Comparison of ENCODE assay signal across 16 mouse cellular contexts in genomic region chr5:111843622-111844239, GRCm38 (mm10).
DNase-seq lines count a peak whose midpoint lies in the region; ATAC-seq lines count a peak whose summit lies in the region.
"Had no signal": no experiment of that assay in that cellular context is flagged by ENCODE, and none has a peak within 500 bp of the region (broad histone marks: within the 10 kb centered on the region; RNA-seq: fewer than 3 reads in every experiment).

No protein-coding gene starts in this region.

- H3K9ac ChIP-seq in neural tube, embryonic 13.5 days: peak overlapping the region; percentile 22; the same call in 1 of the 2 replicates
- no peak overlapping the region for H3K9ac ChIP-seq in neural tube, embryonic 15.5 days (replicated peaks)
- H3K9ac ChIP-seq in forebrain, embryonic 13.5 days: peak overlapping the region; percentile 10
- H3K9ac ChIP-seq in hindbrain, embryonic 14.5 days: 0 out of 2 replicates have a peak overlapping the region, but pooled peaks have one; percentile 11
- H3K9ac ChIP-seq: heart, embryonic 12.5 days; liver, embryonic 13.5 days; lung, embryonic 15.5 days had no signal

- no peak overlapping the region for H3K27ac ChIP-seq in neural tube, embryonic 13.5 days (replicated peaks)
- H3K27ac ChIP-seq in neural tube, embryonic 15.5 days (replicated peaks): no peak overlapping the region
- H3K27ac ChIP-seq in forebrain, embryonic 13.5 days: peak overlapping the region; percentile 96
- peak overlapping the region; percentile 47; the same call in 1 of the 2 replicates for H3K27ac ChIP-seq in hindbrain, embryonic 14.5 days
- H3K27ac ChIP-seq: liver, embryonic 13.5 days; lung, embryonic 15.5 days had no signal

- H3K27me3 ChIP-seq in neural tube, embryonic 13.5 days: peaks cover 21% of the 10 kb centered on the region
- H3K27me3 ChIP-seq in neural tube, embryonic 15.5 days (replicated peaks): peaks cover 12% of the 10 kb centered on the region
- H3K27me3 ChIP-seq in forebrain, embryonic 13.5 days: peaks cover 17% of the 10 kb centered on the region; the same call in 1 of the 2 replicates
- no peaks in the 10 kb centered on the region for H3K27me3 ChIP-seq in hindbrain, embryonic 14.5 days (ENCODE audit: control insufficient read depth, insufficient read depth, low read length)
- H3K27me3 ChIP-seq: lung, embryonic 15.5 days had no signal

- intact Hi-C loops in left cerebral cortex, postnatal 4 days (cut with DNase I): loop anchor here (10.0 kb wide), 1 partner anchor 429 kb away; the partner anchor contains the start of gene Mn1

- DNase-seq in hindbrain, embryonic 14.5 days (ENCODE audit: low spot score): no peak
- no peak for DNase-seq in kidney, adult 8-10 months
- DNase-seq in left cerebral cortex, postnatal 4 days: no peak
- no peak for DNase-seq in T-cell, adult 2 months (ENCODE audit: low spot score)
- DNase-seq: cerebellum, postnatal 10 days; heart, postnatal 36 days; kidney, postnatal 14 days; liver, embryonic 13.5 days; thymus, adult 18-20 months had no signal

- no peaks in the 10 kb centered on the region for H3K9me3 ChIP-seq in neural tube, embryonic 13.5 days
- no peaks in the 10 kb centered on the region for H3K9me3 ChIP-seq in neural tube, embryonic 15.5 days (replicated peaks)
- H3K9me3 ChIP-seq in forebrain, embryonic 13.5 days (replicated peaks): peaks cover 3% of the 10 kb centered on the region; the same call in 1 of the 2 replicates
- H3K9me3 ChIP-seq in hindbrain, embryonic 14.5 days (ENCODE audit: control insufficient read depth, low read length): no peaks in the 10 kb centered on the region
- H3K9me3 ChIP-seq: heart, embryonic 12.5 days; liver, embryonic 13.5 days; lung, embryonic 15.5 days had no signal

- H3K4me2 ChIP-seq in neural tube, embryonic 13.5 days: no peak overlapping the region
- H3K4me2 ChIP-seq in neural tube, embryonic 15.5 days: no peak overlapping the region
- peak overlapping the region; percentile 51 for H3K4me2 ChIP-seq in forebrain, embryonic 13.5 days
- peak overlapping the region; percentile 12; the same call in 1 of the 2 replicates for H3K4me2 ChIP-seq in hindbrain, embryonic 14.5 days (replicated peaks)
- H3K4me2 ChIP-seq: heart, embryonic 12.5 days; liver, embryonic 13.5 days; lung, embryonic 15.5 days had no signal

- ATAC-seq in neural tube, embryonic 13.5 days (ENCODE audit: low read depth): no peak
- ATAC-seq in neural tube, embryonic 15.5 days (ENCODE audit: low FRiP score): no peak
- ATAC-seq in forebrain, embryonic 13.5 days: peak; percentile 91
- ATAC-seq in hindbrain, embryonic 14.5 days (ENCODE audit: low FRiP score): no peak; the same call in 1 of the 2 replicates
- ATAC-seq: intestine, postnatal 0 days had no signal

- 37% methylated on average over 17 of the region's 17 CpGs for WGBS in neural tube, embryonic 13.5 days
- 39% methylated on average over 17 of the region's 17 CpGs for WGBS in neural tube, embryonic 15.5 days
- WGBS in forebrain, embryonic 13.5 days: 14% methylated on average over 17 of the region's 17 CpGs
- 26% methylated on average over 17 of the region's 17 CpGs for WGBS in hindbrain, embryonic 14.5 days

- no peaks in the 10 kb centered on the region for H3K36me3 ChIP-seq in neural tube, embryonic 13.5 days
- H3K36me3 ChIP-seq in neural tube, embryonic 15.5 days: no peaks in the 10 kb centered on the region
- no peaks in the 10 kb centered on the region for H3K36me3 ChIP-seq in forebrain, embryonic 13.5 days (ENCODE audit: poor library complexity, severe bottlenecking)
- H3K36me3 ChIP-seq in hindbrain, embryonic 14.5 days (replicated peaks; ENCODE audit: control insufficient read depth, insufficient read depth): no peaks in the 10 kb centered on the region
- H3K36me3 ChIP-seq: heart, embryonic 12.5 days; liver, embryonic 13.5 days; lung, embryonic 15.5 days had no signal

- no peak overlapping the region for H3K4me3 ChIP-seq in neural tube, embryonic 13.5 days
- H3K4me3 ChIP-seq in neural tube, embryonic 15.5 days (replicated peaks): no peak overlapping the region
- no peak overlapping the region for H3K4me3 ChIP-seq in forebrain, embryonic 13.5 days
- no peak overlapping the region for H3K4me3 ChIP-seq in hindbrain, embryonic 14.5 days (replicated peaks; ENCODE audit: low read length)
- H3K4me3 ChIP-seq: erythroblast, embryonic 14.5 days; heart, embryonic 12.5 days; liver, embryonic 13.5 days; lung, embryonic 15.5 days had no signal

- peaks cover 9% of the 10 kb centered on the region for H3K4me1 ChIP-seq in neural tube, embryonic 13.5 days (replicated peaks)
- peaks cover 12% of the 10 kb centered on the region; the same call in 1 of the 2 replicates for H3K4me1 ChIP-seq in neural tube, embryonic 15.5 days
- H3K4me1 ChIP-seq in forebrain, embryonic 13.5 days: peaks cover 36% of the 10 kb centered on the region
- H3K4me1 ChIP-seq in hindbrain, embryonic 14.5 days (replicated peaks; ENCODE audit: control insufficient read depth, insufficient read depth, low read length): peaks cover 15% of the 10 kb centered on the region; the same call in 1 of the 2 replicates
- H3K4me1 ChIP-seq: heart, embryonic 12.5 days; liver, embryonic 13.5 days had no signal

Comparison
In these comparisons a context has a peak if more than half of its experiments do, and no peak if none do; other contexts are left out.
1. H3K27ac ChIP-seq: peak in forebrain, embryonic 13.5 days (single experiment) and hindbrain, embryonic 14.5 days (single experiment); none in neural tube, embryonic 13.5 days (single experiment) and neural tube, embryonic 15.5 days (single experiment).
2. H3K4me2 ChIP-seq: peak in forebrain, embryonic 13.5 days (single experiment) and hindbrain, embryonic 14.5 days (single experiment); none in neural tube, embryonic 13.5 days (single experiment) and neural tube, embryonic 15.5 days (single experiment).